Mouse (Mus musculus): Measurements from ENCODE around the gene Gm4778.
"Not testable (repeated sequence)": the region's sequence is repeated elsewhere in the genome, so short reads cannot be mapped to it uniquely, and the experiment has no call there.

The Gm4778 gene

GRCm38 (mm10) chr3:94263736-94264135, at the start of gene Gm4778:
TSS of gene Gm4778 (plus strand) at chr3:94264036.
- DNase-seq: not testable (repeated sequence)

GRCm38 (mm10) chr3:94260598-94260997, 3.2 kb upstream of the Gm4778 start:
- DNase-seq: no peak

GRCm38 (mm10) chr3:94275991-94276390, 12.2 kb downstream of the Gm4778 start:
- DNase-seq: no peak

- no peak for DNase-seq
Observed at GRCm38 (mm10) chr3:94305457-94305856, 41.6 kb downstream of the Gm4778 start.

- no peak for DNase-seq
Observed at GRCm38 (mm10) chr3:94306975-94307374, 43.1 kb downstream of the Gm4778 start.

GRCm38 (mm10) chr3:94309633-94310363, 46.0 kb downstream of the Gm4778 start, which contains the start of gene Them4:
TSS of gene Them4 (plus strand) at chr3:94310089.
- peak; percentile 79 to 80 for DNase-seq

- no peak for DNase-seq
Observed at GRCm38 (mm10) chr3:94310491-94310890, 46.7 kb downstream of the Gm4778 start.

GRCm38 (mm10) chr3:94310911-94311310, 47.1 kb downstream of the Gm4778 start:
- DNase-seq: no peak

GRCm38 (mm10) chr3:94311376-94311775, 47.5 kb downstream of the Gm4778 start:
- no peak for DNase-seq
